Mouse (Mus musculus) adrenal gland, adult 18-20 months (tissue): ENCODE results near the gene Usp26. TPM values are rescaled to one million over a fixed set of nuclear protein-coding genes. Genes with fewer than 3 reads are reported as not detected.

Experiments
- DNase-seq, 2 experiments: peaks; one replicate each; pipeline ENCODE4 v3.0.0; 2021 to 2022; ENCODE audit warnings: low spot score in 2 of 2
- long read RNA-seq, 2 experiments: library from polyadenylated mRNA; stranded (forward); transcript quantifications; one replicate each; pipeline ENCODE4 v2.0.0; 2021
- total RNA-seq, 2 experiments: library from RNA; stranded (reverse); gene quantifications; 1 replicate in 1 of 2; 2 replicates in 1 of 2; pipeline ENCODE4 v1.2.3; 2021

The Usp26 gene
- total RNA-seq = not detected
- long read RNA-seq, experiment 1 = 0 reads
- long read RNA-seq, experiment 2 = 0 reads

- DNase-seq = no peak
These were observed at the start of gene Usp26 for GRCm38 (mm10) chrX:51801133-51801532. TSS of gene Usp26 (minus strand) at chrX:51801233.

GRCm38 (mm10) chrX:51814466-51815247, 13.6 kb upstream of the Usp26 start:
- DNase-seq = no peak

GRCm38 (mm10) chrX:51767457-51767856, 33.6 kb downstream of the Usp26 start:
- peak; percentile 14 to 20 for DNase-seq

GRCm38 (mm10) chrX:51736450-51736849, 64.6 kb downstream of the Usp26 start:
- DNase-seq = peak; percentile 30 to 33

GRCm38 (mm10) chrX:51714086-51714745, 86.8 kb downstream of the Usp26 start:
- no peak for DNase-seq

- DNase-seq = no peak
These were observed 88.0 kb downstream of the Usp26 start for GRCm38 (mm10) chrX:51712996-51713395.

Other genes starting within 250 kb of the Usp26 start
- gene Hs6st2, start 119.4 kb downstream of the Usp26 start, total RNA-seq = 1 to 10 TPM; 1.7 to 2.6 TPM
- not detected for gene 1700080O16Rik, start 171.5 kb upstream of the Usp26 start, total RNA-seq